Mouse (Mus musculus) heart, embryonic 13.5 days (tissue): ENCODE results near the gene Mmp24. TPM values are rescaled to one million over a fixed set of nuclear protein-coding genes. Genes with fewer than 3 reads are reported as not detected.

Experiments used
- ATAC-seq: fragments of 200-750 bp; cut with Nextera tagmentation; 2 replicates; pipeline ENCODE4 v1.8.0; 2017; ENCODE audit warnings: moderate TSS enrichment; ENCODE audit not compliant: insufficient number of reproducible peaks, low FRiP score, low TSS enrichment; ENCODE audit errors: extremely low read depth
- H3K27ac ChIP-seq: fragments of 300-500 bp; sonication (generic); replicated peaks from 2 replicates; pipeline ENCODE4 v1.5.1; 2015; ENCODE audit warnings: moderate library complexity, mild to moderate bottlenecking, inconsistent platforms
- H3K27me3 ChIP-seq: fragments of 300-500 bp; sonication (generic); replicated peaks from 2 replicates; pipeline ENCODE4 v1.6.1; 2015; ENCODE audit warnings: mild to moderate bottlenecking, inconsistent platforms
- H3K36me3 ChIP-seq: fragments of 300-500 bp; sonication (generic); 2 replicates; pipeline ENCODE4 v1.6.1; 2015; ENCODE audit warnings: mild to moderate bottlenecking, inconsistent platforms
- H3K4me1 ChIP-seq: fragments of 300-500 bp; sonication (generic); 2 replicates; pipeline ENCODE4 v1.6.1; 2015; ENCODE audit warnings: inconsistent platforms
- H3K4me2 ChIP-seq: fragments of 300-500 bp; sonication (generic); 2 replicates; pipeline ENCODE4 v1.6.1; 2015; ENCODE audit warnings: inconsistent platforms, mild to moderate bottlenecking, moderate library complexity
- H3K4me3 ChIP-seq: fragments of 300-500 bp; sonication (generic); 2 replicates; pipeline ENCODE4 v1.5.1; 2015; ENCODE audit warnings: moderate library complexity, mild to moderate bottlenecking, inconsistent platforms
- H3K9ac ChIP-seq: fragments of 300-500 bp; sonication (generic); 2 replicates; pipeline ENCODE4 v1.6.1; 2015; ENCODE audit warnings: inconsistent platforms, mild to moderate bottlenecking, moderate library complexity
- H3K9me3 ChIP-seq: fragments of 300-500 bp; sonication (generic); 2 replicates; pipeline ENCODE4 v1.6.1; 2016; ENCODE audit warnings: inconsistent platforms
- WGBS: fragments of 180-500 bp; shearing (Covaris S2); methylation state at CpG from one replicate; pipeline ENCODE4 v1.1.7; 2015; ENCODE audit warnings: mixed read lengths; 5-methylcytosine and 5-hydroxymethylcytosine counted together
- polyA plus RNA-seq: library from polyadenylated mRNA; unstranded; fragments of >200 nt; fragmentation: Nextera tagmentation; extraction: Ambion mirVana; gene quantifications from 2 replicates; pipeline ENCODE4 v1.2.1, GENCODE M21; 2015

Mmp24 gene
- polyA plus RNA-seq, 1 experiment from 2014 or later, result 0.04 TPM

DNA sequence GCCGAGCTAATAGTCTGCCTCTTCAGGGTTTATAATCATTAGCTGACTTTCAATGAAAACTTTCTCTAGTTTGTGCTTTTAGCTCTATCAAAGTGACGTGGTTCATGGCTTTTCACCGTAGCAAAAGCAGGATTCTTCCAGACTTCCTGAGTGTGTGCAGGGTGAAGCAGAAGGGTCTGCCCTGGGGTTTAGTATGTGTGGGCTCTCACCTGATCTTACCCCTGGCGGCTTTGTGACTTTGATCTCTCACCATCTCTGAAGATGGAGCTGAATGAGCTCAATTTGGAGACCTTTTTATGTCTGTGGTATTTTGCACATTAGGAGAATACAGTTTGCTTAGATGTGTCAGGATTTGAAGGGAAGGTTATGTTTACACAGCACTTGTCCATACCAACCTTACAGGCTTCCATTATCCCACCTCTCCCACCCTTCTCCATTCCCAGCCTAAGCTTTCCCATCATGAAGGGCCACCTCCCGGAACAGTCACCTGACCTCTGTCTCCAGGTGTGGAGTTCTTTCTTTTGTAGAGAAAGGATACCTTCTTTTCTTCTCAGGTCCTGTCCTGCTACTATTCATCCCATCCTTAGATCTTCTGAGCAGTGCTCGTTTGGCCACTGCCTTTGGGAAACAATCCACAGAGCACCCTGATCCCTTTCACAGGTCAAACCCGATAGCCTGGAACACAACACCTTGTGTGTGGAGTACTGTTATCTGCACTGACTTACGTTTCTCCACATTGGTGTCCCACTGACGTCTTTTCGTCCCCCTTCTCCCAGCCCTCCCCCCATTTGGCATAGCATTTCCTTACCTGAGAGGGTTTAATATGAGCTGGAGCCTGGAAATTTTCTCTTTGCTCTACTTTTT lies 1.9 kb downstream of the Mmp24 start:
- no peak for ATAC-seq
- H3K4me1 ChIP-seq, result peaks cover 9% of the 10 kb centered on the region
- H3K4me3 ChIP-seq, result no peak overlapping the region
- peaks cover 69% of the 10 kb centered on the region for H3K27me3 ChIP-seq
- no peak overlapping the region for H3K9ac ChIP-seq
- H3K4me2 ChIP-seq, result no peak overlapping the region
- 57% methylated on average over 10 of the region's 10 CpGs for WGBS
- H3K27ac ChIP-seq, result no peak overlapping the region
- no peaks in the 10 kb centered on the region for H3K9me3 ChIP-seq
- no peaks in the 10 kb centered on the region for H3K36me3 ChIP-seq

GRCm38 (mm10) chr2:155777688-155777985 lies 2.5 kb downstream of the Mmp24 start:
- Histone ChIP-seq H3K4me2 (no peak overlapping the region), H3K4me1 (peaks cover 9% of the 10 kb centered on the region), H3K4me3 (no peak overlapping the region), H3K36me3 (no peaks in the 10 kb centered on the region), H3K27me3 (peaks cover 63% of the 10 kb centered on the region), H3K9ac (no peak overlapping the region), H3K9me3 (no peaks in the 10 kb centered on the region), H3K27ac (no peak overlapping the region)
- ATAC-seq, result no peak
- 81% methylated on average over 4 of the region's 4 CpGs for WGBS

DNA sequence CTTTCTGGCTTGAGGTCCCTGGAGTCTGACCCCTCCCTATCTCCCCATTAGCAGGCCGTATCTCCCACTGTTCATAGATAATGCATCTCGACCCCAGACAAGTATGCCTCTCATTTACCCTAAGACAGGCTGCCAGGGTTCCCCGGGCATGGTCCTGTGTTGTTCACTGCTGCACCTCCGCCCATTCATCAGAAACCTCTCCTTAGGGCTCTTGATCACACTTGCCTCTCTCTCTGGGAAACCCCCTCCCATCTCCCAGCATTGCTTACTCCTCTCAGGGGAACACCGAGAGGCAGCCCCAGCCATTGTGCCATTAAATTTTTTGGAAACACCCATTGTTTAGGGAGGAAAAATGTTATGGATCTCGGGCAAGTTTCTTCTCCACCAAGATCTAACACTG lies 2.9 kb downstream of the Mmp24 start:
- Histone ChIP-seq H3K4me3 (no peak overlapping the region), H3K9me3 (no peaks in the 10 kb centered on the region), H3K27me3 (peaks cover 59% of the 10 kb centered on the region), H3K4me1 (peaks cover 9% of the 10 kb centered on the region), H3K4me2 (no peak overlapping the region), H3K27ac (no peak overlapping the region), H3K9ac (no peak overlapping the region), H3K36me3 (no peaks in the 10 kb centered on the region)
- ATAC-seq, result no peak
- WGBS, result 48% methylated on average over 6 of the region's 6 CpGs

GRCm38 (mm10) chr2:155779066-155779465 lies 3.9 kb downstream of the Mmp24 start:
- H3K36me3 ChIP-seq, result no peaks in the 10 kb centered on the region
- peaks cover 9% of the 10 kb centered on the region for H3K4me1 ChIP-seq
- H3K4me3 ChIP-seq, result no peak overlapping the region
- H3K9ac ChIP-seq, result no peak overlapping the region
- no peaks in the 10 kb centered on the region; the same call in 1 of the 2 replicates for H3K9me3 ChIP-seq
- no peak for ATAC-seq
- 55% methylated on average over 7 of the region's 7 CpGs for WGBS
- no peak overlapping the region for H3K4me2 ChIP-seq
- peaks cover 49% of the 10 kb centered on the region for H3K27me3 ChIP-seq
- no peak overlapping the region for H3K27ac ChIP-seq

GRCm38 (mm10) chr2:155779506-155779905 lies 4.4 kb downstream of the Mmp24 start:
- H3K36me3 ChIP-seq, result no peaks in the 10 kb centered on the region
- H3K27ac ChIP-seq, result no peak overlapping the region
- no peak overlapping the region for H3K4me3 ChIP-seq
- no peak overlapping the region for H3K4me2 ChIP-seq
- peaks cover 9% of the 10 kb centered on the region for H3K4me1 ChIP-seq
- peaks cover 44% of the 10 kb centered on the region for H3K27me3 ChIP-seq
- no peaks in the 10 kb centered on the region; the same call in 1 of the 2 replicates for H3K9me3 ChIP-seq
- no peak overlapping the region for H3K9ac ChIP-seq
- WGBS, result 74% methylated on average over 3 of the region's 3 CpGs
- ATAC-seq, result no peak

- H3K4me1 ChIP-seq, result no peaks in the 10 kb centered on the region
- no peaks in the 10 kb centered on the region; the same call in 1 of the 2 replicates for H3K9me3 ChIP-seq
- no peak overlapping the region for H3K9ac ChIP-seq
Observed at GRCm38 (mm10) chr2:155784534-155784933, 9.4 kb downstream of the Mmp24 start.

DNA sequence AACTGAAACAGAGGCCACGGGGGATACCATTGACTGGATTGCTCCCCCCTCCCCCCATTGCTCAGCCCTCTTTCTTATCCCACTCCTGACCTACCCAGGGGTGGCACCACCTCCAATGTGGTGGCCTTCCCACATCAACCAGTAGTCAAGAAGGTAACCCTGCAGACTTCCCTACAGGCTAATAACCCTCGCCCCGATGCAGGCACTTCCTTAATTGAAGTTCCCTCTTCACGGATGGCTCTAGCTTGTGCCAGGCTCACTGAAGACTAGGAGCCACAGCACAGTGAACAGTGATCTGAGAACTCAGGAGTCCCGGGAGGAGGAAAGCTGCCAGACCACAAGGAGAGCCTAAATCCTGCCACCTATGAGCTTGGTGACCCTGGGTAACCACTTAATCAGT lies 11.8 kb downstream of the Mmp24 start:
- H3K27me3 ChIP-seq, result peaks cover 38% of the 10 kb centered on the region; the same call in 1 of the 2 replicates
- H3K9me3 ChIP-seq, result no peaks in the 10 kb centered on the region; the same call in 1 of the 2 replicates
- no peak overlapping the region for H3K9ac ChIP-seq
- ATAC-seq, result no peak
- no peaks in the 10 kb centered on the region for H3K36me3 ChIP-seq
- WGBS, result 64% methylated on average over 5 of the region's 5 CpGs
- H3K4me3 ChIP-seq, result no peak overlapping the region
- H3K4me1 ChIP-seq, result no peaks in the 10 kb centered on the region
- no peak overlapping the region for H3K27ac ChIP-seq
- H3K4me2 ChIP-seq, result no peak overlapping the region

More at GRCm38 (mm10) chr2:155784534-155784933, 9.4 kb downstream of the Mmp24 start:
- Histone ChIP-seq H3K36me3 (no peaks in the 10 kb centered on the region), H3K27ac (no peak overlapping the region), H3K27me3 (peaks cover 27% of the 10 kb centered on the region), H3K4me2 (no peak overlapping the region), H3K4me3 (no peak overlapping the region)
- 62% methylated on average over 6 of the region's 6 CpGs for WGBS
- ATAC-seq, result no peak

DNA sequence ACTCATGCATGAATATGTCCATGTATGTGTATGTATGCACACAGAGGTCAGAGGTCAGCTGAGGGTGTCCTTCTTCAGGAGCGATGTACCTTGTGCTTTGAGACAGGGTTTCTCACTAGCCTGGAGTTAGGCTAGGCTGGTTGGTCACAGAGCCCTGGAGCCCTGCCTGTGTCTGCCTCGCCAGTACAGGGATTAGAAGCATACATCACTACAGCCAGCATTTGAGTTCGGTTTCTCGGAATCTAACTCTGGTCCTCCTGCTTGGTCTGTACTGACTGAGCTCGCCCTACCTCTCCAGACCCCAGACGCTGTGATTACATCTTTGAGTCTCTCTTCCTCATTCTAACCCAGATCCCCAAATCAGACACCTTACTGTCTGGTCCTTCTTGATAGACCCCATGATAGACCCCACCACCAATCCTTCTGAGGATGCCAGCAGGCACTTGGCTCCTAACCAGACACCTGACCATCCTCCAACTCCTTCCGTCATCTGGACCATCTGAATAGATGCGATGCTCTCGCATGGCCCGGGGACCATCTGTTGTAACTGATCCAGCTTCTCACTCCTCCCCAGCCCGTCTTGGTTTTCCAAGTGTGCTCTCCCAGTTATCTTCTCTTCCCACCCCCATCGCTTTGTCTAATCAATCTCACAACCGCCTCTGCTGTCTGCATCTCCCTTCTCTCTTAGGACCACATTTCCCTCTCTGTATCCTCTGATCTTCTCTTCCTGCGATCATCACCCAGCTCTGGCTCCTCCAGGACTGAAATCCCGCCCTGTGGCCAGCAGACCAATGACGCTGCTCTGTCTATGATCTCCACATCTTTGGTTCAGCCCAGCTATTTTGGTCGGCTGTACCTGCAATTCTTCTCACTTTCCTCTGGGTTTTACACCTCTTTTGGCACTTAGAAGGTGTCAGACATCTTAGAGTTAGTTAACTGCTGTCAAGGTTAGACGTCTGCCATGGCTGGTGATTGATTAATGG lies 13.1 kb downstream of the Mmp24 start:
- Histone ChIP-seq H3K4me1 (no peaks in the 10 kb centered on the region), H3K4me3 (no peak overlapping the region), H3K27me3 (peaks cover 43% of the 10 kb centered on the region; the same call in 1 of the 2 replicates), H3K36me3 (no peaks in the 10 kb centered on the region), H3K4me2 (no peak overlapping the region), H3K27ac (no peak overlapping the region), H3K9ac (no peak overlapping the region), H3K9me3 (no peaks in the 10 kb centered on the region; the same call in 1 of the 2 replicates)
- WGBS, result 57% methylated on average over 18 of the region's 18 CpGs
- ATAC-seq, result no peak

DNA sequence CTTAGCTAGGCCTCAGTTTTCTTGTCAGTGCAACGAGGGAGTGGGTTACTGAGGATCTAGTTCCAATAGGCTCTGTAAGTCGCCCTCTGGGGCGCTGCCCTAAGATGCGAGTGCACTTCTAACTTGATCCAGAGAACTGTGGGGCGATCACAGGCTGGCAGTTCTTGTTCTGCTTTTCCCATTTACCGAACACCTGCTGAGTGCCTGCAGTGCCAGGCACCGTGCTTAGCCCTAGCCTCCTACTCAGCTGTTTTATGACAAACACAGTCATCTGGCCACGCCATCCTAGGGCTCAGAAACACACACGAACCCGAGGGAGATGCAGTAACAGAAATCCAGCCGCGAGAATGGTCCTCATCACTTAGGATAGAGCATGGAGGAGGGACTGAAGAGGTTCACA lies 17.8 kb downstream of the Mmp24 start:
- peak overlapping the region; percentile 9; the same call in 1 of the 2 replicates for H3K4me2 ChIP-seq

DNA sequence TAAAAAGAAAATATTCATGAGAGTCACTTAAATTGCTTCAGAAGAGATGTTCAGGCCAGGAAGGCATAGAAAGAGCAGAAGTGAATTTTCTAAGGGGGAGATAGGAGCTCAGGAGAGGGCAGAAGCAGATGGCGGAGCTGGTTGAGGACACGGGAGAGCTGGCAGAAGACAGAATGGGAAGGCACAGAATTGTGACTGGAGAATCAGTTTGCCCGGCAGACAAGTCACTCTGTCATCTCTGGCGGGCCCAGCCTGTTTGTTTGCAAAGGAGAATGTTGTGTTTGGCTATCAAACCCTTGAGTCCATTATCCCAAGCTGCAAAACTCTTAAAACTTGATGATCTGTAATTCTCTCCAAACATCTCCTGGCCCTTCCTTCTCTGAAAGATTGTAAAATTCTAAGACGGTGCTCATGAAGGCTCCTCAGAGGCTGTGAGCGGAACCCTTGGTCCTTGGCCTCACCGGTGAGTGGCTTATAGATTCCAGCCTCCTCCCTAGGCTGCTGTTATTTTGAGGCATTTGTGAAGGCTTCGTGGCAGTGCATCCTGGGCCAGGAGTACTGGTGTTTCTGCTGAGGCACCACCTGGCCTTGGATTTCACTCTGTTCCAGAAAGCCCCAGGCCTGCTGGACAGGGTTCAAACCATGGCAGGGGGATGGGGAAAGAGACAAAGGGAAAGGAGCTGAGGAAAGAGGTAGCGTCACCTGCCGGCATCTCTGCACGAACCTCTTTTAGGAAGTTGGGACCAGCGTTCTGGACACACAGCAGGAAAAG lies 19.7 kb downstream of the Mmp24 start:
- 81% methylated on average over 12 of the region's 12 CpGs for WGBS
- Histone ChIP-seq H3K27ac (no peak overlapping the region), H3K4me3 (no peak overlapping the region), H3K4me2 (no peak overlapping the region), H3K4me1 (no peaks in the 10 kb centered on the region), H3K27me3 (peaks cover 36% of the 10 kb centered on the region), H3K9me3 (no peaks in the 10 kb centered on the region), H3K9ac (no peak overlapping the region), H3K36me3 (no peaks in the 10 kb centered on the region)
- no peak for ATAC-seq

More for the DNA sequence above, 17.8 kb downstream of the Mmp24 start:
- H3K27me3 ChIP-seq, result peaks cover 39% of the 10 kb centered on the region
- H3K9me3 ChIP-seq, result no peaks in the 10 kb centered on the region
- WGBS, result 39% methylated on average over 12 of the region's 12 CpGs
- H3K9ac ChIP-seq, result no peak overlapping the region
- no peak overlapping the region for H3K27ac ChIP-seq
- H3K4me1 ChIP-seq, result no peaks in the 10 kb centered on the region
- no peaks in the 10 kb centered on the region for H3K36me3 ChIP-seq
- no peak overlapping the region for H3K4me3 ChIP-seq
- ATAC-seq, result no peak

- no peaks in the 10 kb centered on the region for H3K4me1 ChIP-seq
- H3K27me3 ChIP-seq, result peaks cover 25% of the 10 kb centered on the region
- WGBS, result 43% methylated on average over 3 of the region's 3 CpGs
- no peak for ATAC-seq
- H3K4me3 ChIP-seq, result no peak overlapping the region
- H3K9ac ChIP-seq, result no peak overlapping the region
- H3K36me3 ChIP-seq, result no peaks in the 10 kb centered on the region
- no peak overlapping the region for H3K27ac ChIP-seq
- 0 out of 2 replicates have a peak, but pooled peaks cover 4% of the 10 kb centered on the region for H3K9me3 ChIP-seq
- H3K4me2 ChIP-seq, result no peak overlapping the region
Observed at GRCm38 (mm10) chr2:155798613-155799012, 23.5 kb downstream of the Mmp24 start.
